Mouse (Mus musculus): Measurements from ENCODE around the gene Rps18.

DNA sequence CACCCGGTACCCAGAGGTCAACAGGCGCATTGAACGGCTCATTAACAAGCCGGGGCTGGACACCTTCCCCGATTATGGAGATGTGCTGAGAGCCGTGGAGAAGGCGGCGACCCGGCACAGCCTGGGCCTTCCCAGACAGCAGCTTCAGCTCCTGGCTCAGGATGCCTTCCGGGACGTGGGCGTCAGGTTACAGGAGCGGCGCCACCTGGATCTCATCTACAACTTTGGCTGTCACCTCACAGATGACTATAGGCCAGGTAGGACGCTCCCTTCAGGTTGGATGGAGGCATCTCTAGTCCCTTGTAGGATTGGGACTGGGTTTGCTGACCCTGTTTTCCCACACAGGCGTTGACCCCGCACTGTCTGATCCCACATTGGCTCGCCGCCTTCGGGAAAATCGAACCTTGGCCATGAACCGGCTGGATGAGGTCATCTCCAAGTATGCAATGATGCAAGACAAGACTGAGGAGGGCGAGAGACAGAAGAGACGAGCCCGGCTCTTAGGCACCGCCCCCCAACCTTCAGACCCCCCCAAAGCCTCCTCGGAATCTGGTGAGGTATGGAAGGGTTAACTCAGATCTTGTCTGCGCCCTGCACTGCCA, 43.9 kb downstream of the Rps18 start:
- TF ChIP-seq POLR2A (IDR thresholded peaks at IDR 0.05; ENCODE audit: insufficient read depth, low read depth, low read length) (no peak), CTCF (IDR thresholded peaks at IDR 0.05; ENCODE audit: insufficient read depth, low read depth, low read length) (no peak)
